Mouse (Mus musculus) heart, embryonic 16.5 days (tissue): ENCODE data around the gene St7. TPM values are rescaled to one million over a fixed set of nuclear protein-coding genes. Genes with fewer than 3 reads are reported as not detected.

Experiments used
- ATAC-seq: fragments of 200-750 bp; cut with Nextera tagmentation; replicated peaks from 2 replicates; pipeline ENCODE4 v1.8.0; 2017; ENCODE audit warnings: moderate number of reproducible peaks; ENCODE audit not compliant: insufficient read depth, low FRiP score; ENCODE audit errors: extremely low read depth
- H3K27ac ChIP-seq: fragments of 300-500 bp; sonication (generic); 2 replicates; pipeline ENCODE4 v1.5.1; 2014; ENCODE audit warnings: mild to moderate bottlenecking, low read length, control low read depth, moderate library complexity
- H3K27me3 ChIP-seq: fragments of 300-500 bp; sonication (generic); 2 replicates; pipeline ENCODE4 v1.6.1; 2014; ENCODE audit warnings: low read length, mixed read lengths; ENCODE audit not compliant: control insufficient read depth, insufficient read depth
- H3K36me3 ChIP-seq: fragments of 300-500 bp; sonication (generic); 2 replicates; pipeline ENCODE4 v1.6.1; 2014; ENCODE audit not compliant: control insufficient read depth, insufficient read depth
- H3K4me1 ChIP-seq: fragments of 300-500 bp; sonication (generic); 2 replicates; pipeline ENCODE4 v1.6.1; 2014; ENCODE audit warnings: low read length, mixed read lengths; ENCODE audit not compliant: control insufficient read depth, insufficient read depth
- H3K4me2 ChIP-seq: fragments of 300-500 bp; sonication (generic); 2 replicates; pipeline ENCODE4 v1.6.1; 2014; ENCODE audit warnings: low read depth, mild to moderate bottlenecking, control low read depth, low read length
- H3K4me3 ChIP-seq: fragments of 300-500 bp; sonication (generic); 2 replicates; pipeline ENCODE4 v1.5.1; 2014; ENCODE audit warnings: mild to moderate bottlenecking, control low read depth, low read length
- H3K9ac ChIP-seq: fragments of 300-500 bp; sonication (generic); 2 replicates; pipeline ENCODE4 v1.6.1; 2014; ENCODE audit warnings: low read length, control low read depth
- H3K9me3 ChIP-seq: fragments of 300-500 bp; sonication (generic); replicated peaks from 2 replicates; pipeline ENCODE4 v1.6.1; 2016; ENCODE audit warnings: low read length; ENCODE audit not compliant: control insufficient read depth
- WGBS: fragments of 180-500 bp; shearing (Covaris S2); extraction: QIAGEN DNeasy Blood & Tissue Kit; methylation state at CpG from one replicate; pipeline ENCODE4 v1.1.7; 2014; 5-methylcytosine and 5-hydroxymethylcytosine counted together
- polyA plus RNA-seq: library from polyadenylated mRNA; unstranded; fragments of >200 nt; fragmentation: Nextera tagmentation; extraction: Ambion mirVana; gene quantifications from 2 replicates; pipeline ENCODE4 v1.2.1, GENCODE M21; 2015

Gene St7
- polyA plus RNA-seq, 1 experiment from 2014 or later = 26.1 TPM

- Histone ChIP-seq H3K27ac (peak overlapping the region; percentile 35; the same call in 1 of the 2 replicates), H3K36me3 (peaks cover 23% of the 10 kb centered on the region), H3K4me2 (no peak overlapping the region), H3K9me3 (no peaks in the 10 kb centered on the region), H3K27me3 (no peaks in the 10 kb centered on the region), H3K9ac (no peak overlapping the region), H3K4me3 (no peak overlapping the region), H3K4me1 (peaks cover 7% of the 10 kb centered on the region)
- 70% methylated on average over 2 of the region's 2 CpGs for WGBS
- no peak for ATAC-seq
These were observed 22.9 kb upstream of the St7 start for GRCm38 (mm10) chr6:17669826-17670225.

- H3K27ac ChIP-seq = no peak overlapping the region
- no peaks in the 10 kb centered on the region for H3K4me1 ChIP-seq
- no peak overlapping the region for H3K4me3 ChIP-seq
- no peak for ATAC-seq
- no peaks in the 10 kb centered on the region for H3K27me3 ChIP-seq
- 20% methylated on average over 12 of the region's 12 CpGs for WGBS
- no peak overlapping the region for H3K9ac ChIP-seq
- H3K9me3 ChIP-seq = no peaks in the 10 kb centered on the region
- H3K4me2 ChIP-seq = no peak overlapping the region
- peaks cover 4% of the 10 kb centered on the region; the same call in 1 of the 2 replicates for H3K36me3 ChIP-seq
These were observed 17.5 kb upstream of the St7 start for GRCm38 (mm10) chr6:17675019-17675756.

- no peaks in the 10 kb centered on the region for H3K4me1 ChIP-seq
- no peak overlapping the region for H3K9ac ChIP-seq
- ATAC-seq = no peak
- 73% methylated on average over 2 of the region's 2 CpGs for WGBS
- no peak overlapping the region for H3K27ac ChIP-seq
- H3K9me3 ChIP-seq = no peaks in the 10 kb centered on the region
- H3K27me3 ChIP-seq = no peaks in the 10 kb centered on the region
- no peak overlapping the region for H3K4me2 ChIP-seq
- no peak overlapping the region for H3K4me3 ChIP-seq
- no peaks in the 10 kb centered on the region for H3K36me3 ChIP-seq
These were observed 15.7 kb upstream of the St7 start for GRCm38 (mm10) chr6:17677008-17677407.

- Histone ChIP-seq H3K36me3 (no peaks in the 10 kb centered on the region), H3K27ac (no peak overlapping the region), H3K4me3 (no peak overlapping the region), H3K27me3 (no peaks in the 10 kb centered on the region), H3K4me1 (no peaks in the 10 kb centered on the region), H3K4me2 (no peak overlapping the region), H3K9me3 (no peaks in the 10 kb centered on the region), H3K9ac (no peak overlapping the region)
- ATAC-seq = no peak
- WGBS = 57% methylated on average over 6 of the region's 6 CpGs
These were observed 12.3 kb upstream of the St7 start for GRCm38 (mm10) chr6:17680266-17680925.

GRCm38 (mm10) chr6:17681810-17682209 lies 10.9 kb upstream of the St7 start:
- no peaks in the 10 kb centered on the region for H3K36me3 ChIP-seq
- no peak for ATAC-seq
- H3K4me1 ChIP-seq = no peaks in the 10 kb centered on the region
- H3K4me3 ChIP-seq = no peak overlapping the region
- H3K27ac ChIP-seq = no peak overlapping the region
- WGBS = 98% methylated on average over 8 of the region's 8 CpGs
- no peak overlapping the region for H3K9ac ChIP-seq
- H3K9me3 ChIP-seq = 0 out of 2 replicates have a peak, but pooled peaks cover 1% of the 10 kb centered on the region
- H3K4me2 ChIP-seq = no peak overlapping the region
- no peaks in the 10 kb centered on the region for H3K27me3 ChIP-seq

GRCm38 (mm10) chr6:17688676-17689075 lies 4.1 kb upstream of the St7 start:
- Histone ChIP-seq H3K36me3 (no peaks in the 10 kb centered on the region), H3K27ac (no peak overlapping the region), H3K9ac (no peak overlapping the region), H3K27me3 (no peaks in the 10 kb centered on the region), H3K4me3 (no peak overlapping the region), H3K9me3 (peaks cover 5% of the 10 kb centered on the region; the same call in 1 of the 2 replicates), H3K4me2 (no peak overlapping the region), H3K4me1 (peaks cover 7% of the 10 kb centered on the region)
- 72% methylated on average over 5 of the region's 5 CpGs for WGBS
- ATAC-seq = no peak

- H3K9ac ChIP-seq = peak overlapping the region; percentile 97
- H3K36me3 ChIP-seq = no peaks in the 10 kb centered on the region
- WGBS = under 1% methylated on average over 77 of the region's 97 CpGs
- peak overlapping the region; percentile 88 for H3K4me2 ChIP-seq
- peak; percentile 81 for ATAC-seq
- no peaks in the 10 kb centered on the region for H3K27me3 ChIP-seq
- no peaks in the 10 kb centered on the region for H3K9me3 ChIP-seq
- peaks cover 21% of the 10 kb centered on the region for H3K4me1 ChIP-seq
- H3K4me3 ChIP-seq = peak overlapping the region; percentile 75
- H3K27ac ChIP-seq = peak overlapping the region; percentile 91
These were observed 1.2 kb downstream of the St7 start for GRCm38 (mm10) chr6:17693726-17694549.

GRCm38 (mm10) chr6:17694550-17694951 lies 1.8 kb downstream of the St7 start:
- Histone ChIP-seq H3K36me3 (no peaks in the 10 kb centered on the region), H3K27me3 (no peaks in the 10 kb centered on the region), H3K4me1 (peaks cover 21% of the 10 kb centered on the region), H3K4me3 (peak overlapping the region; percentile 75), H3K9me3 (no peaks in the 10 kb centered on the region), H3K9ac (peak overlapping the region; percentile 97), H3K4me2 (peak overlapping the region; percentile 88), H3K27ac (peak overlapping the region; percentile 91)
- ATAC-seq = peak; percentile 83
- whole genome bisulfite sequencing = under 1% methylated on average over 44 of the region's 46 CpGs
